Mouse (Mus musculus) heart, embryonic 11.5 days (tissue): ENCODE measurements around the gene Sprr2f. TPM values are rescaled to one million over a fixed set of nuclear protein-coding genes. Genes with fewer than 3 reads are reported as not detected.

Experiments
- ATAC-seq: fragments of 200-750 bp; cut with Nextera tagmentation; replicated peaks from 2 replicates; pipeline ENCODE4 v1.8.0; 2017; ENCODE audit warnings: moderate library complexity; ENCODE audit not compliant: insufficient number of reproducible peaks, low FRiP score, low TSS enrichment
- H3K27ac ChIP-seq: fragments of 300-500 bp; sonication (generic); 2 replicates; pipeline ENCODE4 v1.5.1; 2014; ENCODE audit warnings: mild to moderate bottlenecking, low read depth, low read length
- H3K27me3 ChIP-seq: fragments of 300-500 bp; sonication (generic); 2 replicates; pipeline ENCODE4 v1.6.1; 2014; ENCODE audit warnings: mild to moderate bottlenecking, low read length, mixed read lengths; ENCODE audit not compliant: control insufficient read depth, insufficient read depth
- H3K36me3 ChIP-seq: fragments of 300-500 bp; sonication (generic); 2 replicates; pipeline ENCODE4 v1.6.1; 2014; ENCODE audit warnings: mild to moderate bottlenecking, low read length, moderate library complexity, mixed read lengths; ENCODE audit not compliant: control insufficient read depth, insufficient read depth
- H3K4me1 ChIP-seq: fragments of 300-500 bp; sonication (generic); 2 replicates; pipeline ENCODE4 v1.6.1; 2014; ENCODE audit warnings: low read length; ENCODE audit not compliant: control insufficient read depth, insufficient read depth
- H3K4me2 ChIP-seq: fragments of 300-500 bp; sonication (generic); 2 replicates; pipeline ENCODE4 v1.6.1; 2014; ENCODE audit warnings: mild to moderate bottlenecking, moderate library complexity
- H3K4me3 ChIP-seq: fragments of 300-500 bp; sonication (generic); 2 replicates; pipeline ENCODE4 v1.5.1; 2014; ENCODE audit warnings: low read depth, low read length
- H3K9ac ChIP-seq: fragments of 300-500 bp; sonication (generic); 2 replicates; pipeline ENCODE4 v1.6.1; 2014; ENCODE audit warnings: mild to moderate bottlenecking, low read depth, low read length, moderate library complexity
- H3K9me3 ChIP-seq: fragments of 300-500 bp; sonication (generic); replicated peaks from 2 replicates; pipeline ENCODE4 v1.6.1; 2016; ENCODE audit warnings: low read length; ENCODE audit not compliant: control insufficient read depth
- WGBS: fragments of 180-500 bp; shearing (Covaris S2); extraction: QIAGEN DNeasy Blood & Tissue Kit; methylation state at CpG from one replicate; pipeline ENCODE4 v1.1.7; 2014; ENCODE audit not compliant: insufficient replicate concordance; 5-methylcytosine and 5-hydroxymethylcytosine counted together
- polyA plus RNA-seq: library from polyadenylated mRNA; unstranded; fragments of >200 nt; fragmentation: Nextera tagmentation; extraction: Ambion mirVana; gene quantifications from 2 replicates; pipeline ENCODE4 v1.2.1, GENCODE M21; 2014

Gene Sprr2f
- polyA plus RNA-seq, 1 experiment from 2014 or later, result not detected

DNA sequence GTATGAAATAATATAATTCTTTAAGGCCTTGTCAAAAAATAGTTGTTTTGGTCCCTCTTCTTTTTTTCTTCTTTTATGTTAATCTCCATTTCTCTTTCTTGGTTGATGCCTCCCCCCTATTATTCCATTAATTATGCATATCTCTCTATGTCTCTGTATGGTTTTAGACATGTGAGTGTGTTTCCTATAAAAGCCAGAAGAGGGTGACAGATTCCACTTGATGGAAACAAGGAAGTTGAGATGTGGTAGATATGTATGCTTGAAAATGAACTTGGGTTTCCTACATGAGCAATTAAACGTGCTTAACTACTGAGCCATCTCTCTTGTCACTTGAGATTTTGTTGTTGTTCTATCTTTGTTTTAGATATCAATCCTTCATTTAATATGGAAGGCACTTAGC lies 29.3 kb downstream of the Sprr2f start:
- Histone ChIP-seq H3K9me3 (no peaks in the 10 kb centered on the region), H3K4me2 (no peak overlapping the region), H3K9ac (no peak overlapping the region), H3K36me3 (no peaks in the 10 kb centered on the region), H3K27me3 (no peaks in the 10 kb centered on the region), H3K4me1 (no peaks in the 10 kb centered on the region), H3K27ac (no peak overlapping the region), H3K4me3 (no peak overlapping the region)
- WGBS, result 55% methylated on average over 1 of the region's 1 CpGs
- no peak for ATAC-seq

- Histone ChIP-seq H3K36me3 (no peaks in the 10 kb centered on the region), H3K4me1 (no peaks in the 10 kb centered on the region), H3K4me3 (no peak within 1 kb of the TSS), H3K27ac (no peak within 1 kb of the TSS), H3K4me2 (no peak within 1 kb of the TSS), H3K9ac (no peak within 1 kb of the TSS), H3K9me3 (no peaks in the 10 kb centered on the region), H3K27me3 (no peaks in the 10 kb centered on the region)
- no peak for ATAC-seq
- 81% methylated on average over 2 of the region's 2 CpGs for WGBS
Measured at GRCm38 (mm10) chr3:92407691-92408090, 42.7 kb downstream of the Sprr2f start, which contains the start of gene Sprr2i. Sprr2i (plus strand) TSS chr3:92407991.

Other genes with a start within 250 kb of the Sprr2f start
- gene Prr9, start 241.2 kb upstream of the Sprr2f start, polyA plus RNA-seq, result not detected in 2 replicates
- not detected in 2 replicates for gene Lelp1, start 222.4 kb upstream of the Sprr2f start, polyA plus RNA-seq
- not detected in 2 replicates for gene Sprr2a1, start 149.4 kb upstream of the Sprr2f start, polyA plus RNA-seq
- 0.86 and 0.96 TPM in 2 replicates for gene Sprr2a2, start 149.3 kb upstream of the Sprr2f start, polyA plus RNA-seq
- gene Sprr2a3, start 79.8 kb upstream of the Sprr2f start, polyA plus RNA-seq, result not detected in 2 replicates
- gene Sprr2b, start 48.6 kb upstream of the Sprr2f start, polyA plus RNA-seq, result not detected in 2 replicates
- gene Sprr2d, start 26.0 kb upstream of the Sprr2f start, polyA plus RNA-seq, result not detected in 2 replicates
- gene Sprr2e, start 13.0 kb upstream of the Sprr2f start, polyA plus RNA-seq, result not detected in 2 replicates
- not detected in 2 replicates for gene Sprr2h, start 20.5 kb downstream of the Sprr2f start, polyA plus RNA-seq
- not detected in 2 replicates for gene Sprr2i, start 42.8 kb downstream of the Sprr2f start, polyA plus RNA-seq
- gene Sprr2j-ps, start 52.9 kb downstream of the Sprr2f start, polyA plus RNA-seq, result not detected in 2 replicates
- gene Gm9774, start 64.2 kb downstream of the Sprr2f start, polyA plus RNA-seq, result 5.3 and 5.4 TPM in 2 replicates
- gene Sprr2k, start 67.4 kb downstream of the Sprr2f start, polyA plus RNA-seq, result not detected in 2 replicates
- not detected in 2 replicates for gene Sprr1b, start 73.6 kb downstream of the Sprr2f start, polyA plus RNA-seq
- not detected in 2 replicates for gene Sprr3, start 93.5 kb downstream of the Sprr2f start, polyA plus RNA-seq
- gene Sprr1a, start 120.7 kb downstream of the Sprr2f start, polyA plus RNA-seq, result 0.48 and 0.74 TPM in 2 replicates
- not detected in 2 replicates for gene Sprr4, start 135.3 kb downstream of the Sprr2f start, polyA plus RNA-seq
- not detected in 2 replicates for gene 2310046K23Rik, start 169.3 kb downstream of the Sprr2f start, polyA plus RNA-seq
- gene Ivl, start 208.5 kb downstream of the Sprr2f start, polyA plus RNA-seq, result not detected in 2 replicates
- not detected in 2 replicates for gene Smcp, start 223.8 kb downstream of the Sprr2f start, polyA plus RNA-seq
- gene 2210017I01Rik, start 242.3 kb downstream of the Sprr2f start, polyA plus RNA-seq, result not detected in 2 replicates